Mouse (Mus musculus): Measurements from ENCODE around the gene Fabp7. TPM values are rescaled to one million over a fixed set of nuclear protein-coding genes. Genes with fewer than 3 reads are reported as not detected.

The Fabp7 gene
- polyA plus RNA-seq, 1 experiment = 0.95 TPM

DNA sequence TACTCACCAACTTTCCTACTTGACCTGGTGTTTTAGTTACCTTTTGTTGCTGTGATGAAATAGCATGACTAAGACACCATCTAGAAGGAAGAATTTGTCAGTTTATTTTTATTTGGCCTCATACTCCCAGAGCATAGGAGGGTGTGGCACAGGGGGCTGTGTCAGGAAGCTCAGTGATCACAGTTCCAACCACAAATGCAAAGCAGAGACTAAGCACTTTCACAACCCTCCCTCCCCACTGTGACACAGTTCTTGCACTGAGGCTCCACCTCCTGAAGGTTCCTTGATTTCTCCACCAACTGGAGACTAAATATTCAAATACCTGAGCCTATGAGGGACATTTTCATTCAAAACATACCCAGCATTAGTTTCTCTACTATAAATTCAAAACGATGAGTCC lies 14.8 kb downstream of the Fabp7 start:
- DNase-seq (ENCODE audit: low spot score) = no peak

DNA sequence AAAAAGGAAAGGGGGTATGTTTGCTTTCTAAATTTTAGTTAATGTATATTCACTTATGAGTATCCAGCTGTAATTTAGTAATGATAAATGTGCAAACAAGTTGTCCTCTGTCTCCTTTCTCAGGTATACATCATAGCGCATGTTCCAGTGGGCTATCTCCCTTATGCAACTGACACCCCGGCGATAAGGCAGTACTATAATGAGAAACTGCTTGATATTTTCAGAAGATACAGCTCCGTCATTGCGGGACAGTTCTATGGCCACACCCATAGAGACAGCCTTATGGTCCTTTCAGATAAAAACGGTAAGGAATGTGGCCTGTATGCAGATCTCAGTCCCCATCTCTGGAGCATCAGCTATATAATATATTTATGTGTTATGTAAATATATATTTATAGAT lies 23.1 kb downstream of the Fabp7 start:
- DNase-seq (ENCODE audit: low spot score) = no peak

DNA sequence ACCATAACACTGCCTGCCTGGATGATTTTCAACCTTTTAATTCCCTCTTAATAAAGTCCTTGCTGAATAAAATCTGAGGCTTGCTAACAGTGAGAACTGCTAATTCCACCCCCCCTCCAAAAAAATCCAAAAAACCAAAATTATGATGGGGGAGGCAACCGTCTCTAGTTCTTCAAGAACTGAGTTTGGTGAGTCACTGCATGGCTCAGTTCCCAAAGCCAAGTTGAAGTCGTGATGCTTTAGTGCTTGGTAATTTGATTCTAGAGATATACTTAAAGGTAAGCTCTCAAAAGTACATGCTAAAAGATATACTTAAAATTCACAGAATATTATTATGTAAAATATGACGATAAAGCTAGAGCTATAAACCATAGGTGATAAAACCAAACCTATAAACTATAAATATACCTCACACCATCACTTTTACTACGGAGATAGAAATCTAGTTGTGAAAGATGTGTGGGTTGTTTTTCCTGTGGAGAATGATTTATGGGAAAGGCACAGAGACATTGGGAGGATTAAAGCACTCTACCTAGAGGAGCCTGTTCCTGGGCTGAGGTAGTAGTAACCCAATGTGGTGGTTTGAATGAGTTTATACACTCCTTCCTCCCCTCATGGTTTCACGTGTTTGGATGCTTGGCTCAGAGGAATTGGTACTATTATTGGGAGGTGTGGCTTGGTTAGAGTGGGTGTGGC lies 27.6 kb downstream of the Fabp7 start:
- DNase-seq (ENCODE audit: low spot score) = no peak

DNA sequence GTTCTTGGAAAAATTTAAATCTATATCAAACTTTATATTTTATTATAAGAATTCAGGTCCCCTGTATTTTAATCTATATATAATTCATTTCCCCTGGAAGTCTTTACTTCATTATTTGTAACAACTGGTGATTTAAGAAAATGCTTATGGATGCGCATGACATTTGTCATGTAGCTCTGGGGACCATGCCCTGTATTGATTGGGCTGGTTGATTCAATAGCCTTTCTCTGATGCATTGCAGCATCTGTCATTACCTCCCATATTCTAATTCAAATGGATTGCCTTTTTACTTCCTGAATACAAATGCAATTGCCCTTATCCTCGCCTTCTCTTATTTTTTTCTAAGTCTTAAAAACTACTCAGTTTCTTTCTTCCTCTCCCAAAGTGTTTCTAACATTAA lies 29.6 kb downstream of the Fabp7 start:
- DNase-seq (ENCODE audit: low spot score) = no peak

DNA sequence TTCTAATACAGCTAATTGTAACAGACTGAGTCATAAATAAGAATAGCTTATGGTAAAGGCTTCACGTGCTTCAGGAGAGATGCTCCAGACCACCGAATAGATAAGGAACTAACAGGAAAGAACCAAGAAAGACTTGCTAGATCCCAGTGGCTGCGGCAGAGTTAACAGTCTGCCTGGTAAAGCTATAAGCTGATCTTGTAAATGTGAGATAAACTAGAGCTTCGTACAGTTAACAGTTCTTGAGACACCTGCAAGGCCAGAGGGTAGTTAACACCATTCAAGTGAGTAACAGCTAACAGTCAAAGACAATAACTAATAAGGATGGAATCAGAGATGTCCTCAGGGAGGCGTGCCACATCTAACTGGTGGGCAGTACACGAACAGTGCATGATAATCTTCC lies 31.2 kb downstream of the Fabp7 start:
- DNase-seq (ENCODE audit: low spot score) = no peak

DNA sequence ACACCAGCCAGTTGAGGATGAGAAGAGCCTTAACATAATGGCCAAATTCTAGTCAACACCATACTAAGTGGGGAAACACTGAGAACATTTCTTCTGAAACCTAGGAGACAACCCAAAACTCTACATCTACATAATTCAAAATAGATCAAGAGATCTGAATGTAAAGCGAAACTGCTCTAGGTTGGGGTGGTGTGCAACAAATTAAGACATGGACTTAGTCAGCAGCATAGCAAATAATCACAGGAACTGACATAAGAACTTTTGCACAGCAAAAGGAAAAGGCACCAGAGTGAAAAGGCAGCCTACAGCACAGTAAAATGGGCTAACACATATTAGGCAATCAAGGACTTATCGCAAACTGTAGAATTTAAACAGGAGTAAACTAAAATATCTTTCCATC lies 34.5 kb downstream of the Fabp7 start:
- DNase-seq (ENCODE audit: low spot score) = no peak

DNA sequence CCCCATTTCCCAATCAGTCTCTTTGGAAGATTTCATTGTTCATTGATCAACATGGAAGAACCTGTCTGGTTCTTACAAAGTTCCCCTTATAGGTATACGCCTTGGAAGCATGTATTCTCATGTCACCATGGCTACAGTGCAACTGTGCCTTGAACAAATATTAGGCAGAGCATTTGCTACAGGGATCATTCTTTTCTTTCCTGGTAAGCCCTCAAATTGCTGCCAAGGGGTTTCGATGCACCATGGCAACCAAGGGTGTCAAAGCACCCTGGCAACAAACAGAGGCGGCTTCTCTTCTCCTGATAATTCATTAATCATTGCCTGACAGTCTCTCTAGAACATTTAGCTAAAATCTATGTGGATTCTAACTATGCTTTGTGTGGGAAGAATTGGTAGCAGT lies 37.8 kb downstream of the Fabp7 start:
- no peak for DNase-seq (ENCODE audit: low spot score)

DNA sequence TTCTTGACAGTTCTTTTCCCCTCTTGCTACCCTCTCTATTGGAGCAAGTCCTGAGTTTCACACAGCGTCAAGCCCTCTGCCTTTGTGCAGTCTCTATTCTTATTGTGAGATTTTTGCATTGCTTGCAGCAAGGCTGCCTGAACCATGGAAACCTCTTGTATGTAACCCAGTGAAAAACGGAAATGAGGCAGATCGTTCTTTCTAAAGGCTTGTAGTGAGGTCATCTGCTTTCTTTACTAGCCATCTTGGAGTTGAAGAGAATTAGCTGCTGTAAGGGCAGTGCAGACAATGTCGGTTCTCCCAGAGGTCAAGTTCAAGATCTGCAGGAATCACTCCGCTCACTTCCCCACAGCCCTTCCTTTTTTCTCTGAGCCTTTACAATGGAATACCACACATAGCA lies 44.0 kb downstream of the Fabp7 start:
- DNase-seq (ENCODE audit: low spot score) = no peak

DNA sequence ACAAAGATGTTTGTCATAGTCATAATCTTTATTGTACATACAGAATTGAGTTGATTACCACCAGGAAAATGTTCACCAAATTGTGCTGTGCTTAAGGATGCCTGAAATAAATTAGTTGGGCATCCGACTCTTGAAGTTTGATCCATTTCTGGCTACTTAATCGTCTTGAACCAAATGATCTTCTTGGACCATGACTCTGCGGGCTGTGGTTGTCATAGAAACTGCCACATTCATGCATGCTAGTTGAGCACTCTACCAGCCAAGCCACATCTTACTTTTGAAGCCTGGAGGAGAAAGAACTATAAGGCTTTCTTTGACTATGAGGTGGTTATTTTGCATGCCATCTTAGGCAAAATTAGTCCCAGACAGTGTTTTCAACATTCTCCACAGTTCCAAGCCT lies 44.9 kb downstream of the Fabp7 start:
- DNase-seq (ENCODE audit: low spot score) = no peak

DNA sequence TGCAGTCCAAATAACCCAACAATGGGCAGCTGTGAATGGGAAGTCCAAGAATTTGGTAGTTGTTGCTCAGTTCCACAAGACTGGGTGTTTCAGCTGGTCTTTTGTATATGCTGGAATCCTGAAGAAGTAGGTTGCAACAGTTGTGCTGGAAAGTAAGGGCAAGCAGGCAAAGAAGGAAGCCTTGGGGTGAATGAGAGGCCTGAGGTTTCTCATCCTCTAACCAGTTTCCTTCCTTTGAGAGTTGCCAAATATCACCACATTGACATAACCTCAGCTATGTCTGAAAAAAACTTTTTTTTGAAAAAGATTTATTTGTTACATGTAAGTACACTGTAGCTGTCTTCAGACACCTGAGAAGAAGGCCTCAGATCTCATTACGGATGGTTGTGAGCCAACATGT lies 50.4 kb downstream of the Fabp7 start:
- DNase-seq (ENCODE audit: low spot score) = no peak

DNA sequence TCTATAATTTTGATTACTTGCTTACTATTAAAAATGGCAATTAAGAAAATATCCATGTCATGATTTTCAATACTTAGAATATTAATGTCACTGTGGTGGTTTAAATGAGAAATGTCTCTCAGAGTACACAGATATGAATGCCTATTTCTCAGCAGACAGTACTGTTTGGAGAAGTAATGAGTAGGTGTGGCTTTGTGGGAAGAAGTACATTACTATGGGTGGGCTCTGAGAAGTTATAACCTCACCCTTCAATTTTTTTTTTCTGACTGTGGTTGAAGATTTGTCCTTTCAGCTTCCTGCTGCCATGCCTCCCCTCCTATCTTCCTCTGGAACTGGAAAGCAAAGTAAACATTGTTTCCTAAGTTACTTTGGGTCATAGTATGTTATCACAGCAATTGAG lies 51.3 kb downstream of the Fabp7 start:
- DNase-seq (ENCODE audit: low spot score) = no peak

Other genes with a start within 250 kb of the Fabp7 start
- 0.92 and 1.3 TPM in 2 replicates for gene Pkib, start 152.9 kb upstream of the Fabp7 start, polyA plus RNA-seq (2012; rRNA removed)
- 46.4 and 50.2 TPM in 2 replicates for gene Smpdl3a, start 9.5 kb downstream of the Fabp7 start, polyA plus RNA-seq (2012; rRNA removed)